Mouse (Mus musculus): ENCODE measurements at regions not wholly inside any gene's neighbourhood (a gene's known extent, or its start where the extent isn't known, plus 50 kb on each side); places are given as distances from the start of the nearest gene placed in this dataset.

- TF ChIP-seq CTCF (IDR thresholded peaks at IDR 0.05; ENCODE audit: control insufficient read depth, insufficient read depth, insufficient replicate concordance, low read depth, low read length): no peak
- TF ChIP-seq POLR2A (IDR thresholded peaks at IDR 0.05; ENCODE audit: control insufficient read depth, low read depth, low read length): no peak
Observed at GRCm38 (mm10) chr16:70239432-70239941, 74.3 kb upstream of the Gbe1 start.

All from testis, adult 2 months (tissue).